Mouse (Mus musculus) CD4-positive, CD25-positive, alpha-beta regulatory T cell, adult 2 months (primary cell): Measurements from ENCODE around the gene Grb10.

Experiments
- DNase-seq: peaks from one replicate; pipeline ENCODE4 v3.0.0-alpha.2; 2012; ENCODE audit warnings: low read depth, low spot score

Gene Grb10

GRCm38 (mm10) chr11:11947857-11948256 is 90.6 kb downstream of the Grb10 start:
- no peak for DNase-seq

GRCm38 (mm10) chr11:11945766-11946165 is 92.7 kb downstream of the Grb10 start:
- no peak for DNase-seq

DNA sequence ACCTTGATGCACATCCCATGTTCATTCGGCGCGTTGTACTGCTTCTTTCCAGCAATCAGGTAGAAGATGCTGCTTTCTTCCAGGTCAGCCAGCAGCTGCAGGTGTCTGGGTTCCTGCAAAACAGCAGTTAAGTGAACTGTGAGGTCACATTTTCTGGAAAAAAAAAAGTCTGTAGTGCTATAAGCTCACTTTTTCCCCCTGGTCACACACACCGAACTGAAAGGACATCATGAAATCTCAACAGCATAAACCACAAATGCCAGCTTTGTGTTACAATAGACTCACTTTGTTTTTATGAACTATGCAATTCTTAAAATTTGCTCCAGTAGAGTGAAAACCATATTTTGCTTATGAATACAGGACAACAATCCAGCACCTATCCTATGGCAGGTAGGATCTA is 93.7 kb downstream of the Grb10 start:
- DNase-seq = no peak

GRCm38 (mm10) chr11:11944082-11944349 is 94.5 kb downstream of the Grb10 start:
- no peak for DNase-seq

DNA sequence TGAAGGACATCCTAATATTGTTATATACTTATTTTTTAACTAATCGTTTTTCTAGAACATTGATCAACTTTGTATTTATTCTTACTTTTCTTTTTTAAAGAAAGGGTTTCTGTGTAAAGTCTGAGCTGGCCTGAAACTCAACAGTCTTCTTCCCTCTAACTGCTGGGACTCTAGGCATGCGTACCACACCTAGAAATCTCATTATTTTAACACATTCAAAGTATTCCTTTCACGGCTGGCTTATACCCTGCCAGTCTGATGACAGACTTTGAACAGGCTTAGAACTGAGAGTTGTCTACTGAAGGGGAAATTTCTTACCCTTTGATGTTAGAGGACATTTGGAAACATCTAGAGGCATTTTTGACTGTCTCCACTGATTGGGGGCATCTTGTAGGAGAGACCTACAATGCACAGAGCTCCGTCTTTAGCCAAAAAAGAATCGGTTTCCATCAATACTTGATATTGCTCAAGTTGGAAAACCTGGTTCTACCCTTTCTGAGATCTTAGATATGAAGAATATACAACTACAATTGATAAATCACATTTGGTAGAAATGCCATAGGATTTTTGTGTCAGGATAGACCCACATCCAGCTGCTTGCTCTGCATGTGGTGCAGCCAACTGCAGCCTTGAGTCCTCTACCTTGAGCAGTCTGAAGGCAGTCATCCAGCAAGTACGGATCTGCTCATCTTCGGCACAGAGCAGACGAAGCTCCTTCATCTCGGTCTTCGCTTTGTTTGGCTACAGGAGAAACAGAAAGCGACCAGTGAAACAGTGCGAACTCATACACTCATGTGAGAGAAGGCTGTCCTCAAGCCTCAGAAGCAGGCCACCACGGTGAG is 95.0 kb downstream of the Grb10 start:
- no peak for DNase-seq

DNA sequence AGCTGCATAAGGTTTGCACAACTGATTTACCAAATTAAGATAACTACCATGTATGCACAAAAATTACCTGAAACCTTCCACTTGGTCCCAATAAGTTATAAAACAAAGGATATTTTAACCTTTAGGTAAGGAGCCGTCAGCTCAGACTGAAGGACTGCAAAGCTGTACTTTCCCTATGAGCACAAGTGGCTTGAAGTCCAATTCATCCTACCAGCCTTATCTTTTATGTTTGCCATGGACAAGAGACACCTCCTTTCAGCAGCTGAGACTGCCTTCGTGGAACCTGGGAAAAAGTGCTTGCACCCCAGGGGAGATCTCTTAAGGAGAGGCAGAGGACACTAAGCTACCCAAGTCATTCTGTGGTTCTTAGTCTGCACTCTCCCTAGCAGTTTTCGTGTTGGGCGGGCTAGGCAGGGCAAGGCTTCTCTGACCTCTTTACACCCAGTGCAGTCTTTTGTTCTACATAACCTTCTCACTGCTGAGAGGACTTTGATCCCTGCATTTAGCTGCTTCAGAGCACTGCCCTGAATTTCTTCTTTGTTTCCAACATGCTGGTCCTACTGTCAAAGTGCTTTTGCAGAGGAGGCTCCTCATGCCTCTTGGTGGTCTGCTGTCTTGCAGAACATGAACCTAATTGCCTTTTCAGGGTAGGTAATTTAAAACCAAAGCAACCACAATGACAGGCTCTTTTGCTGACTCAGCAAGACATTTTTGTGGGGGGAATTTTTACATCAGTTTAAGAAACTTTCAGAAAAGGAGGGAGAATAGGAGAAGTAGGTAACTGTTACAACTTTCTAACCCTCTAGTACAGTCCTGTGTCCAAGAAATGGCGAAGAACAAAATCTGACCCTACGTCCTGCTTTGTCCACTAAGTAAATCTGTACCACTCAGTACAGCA is 95.9 kb downstream of the Grb10 start:
- no peak for DNase-seq

- no peak for DNase-seq
Observed at GRCm38 (mm10) chr11:11940833-11941681, 97.4 kb downstream of the Grb10 start.

DNA sequence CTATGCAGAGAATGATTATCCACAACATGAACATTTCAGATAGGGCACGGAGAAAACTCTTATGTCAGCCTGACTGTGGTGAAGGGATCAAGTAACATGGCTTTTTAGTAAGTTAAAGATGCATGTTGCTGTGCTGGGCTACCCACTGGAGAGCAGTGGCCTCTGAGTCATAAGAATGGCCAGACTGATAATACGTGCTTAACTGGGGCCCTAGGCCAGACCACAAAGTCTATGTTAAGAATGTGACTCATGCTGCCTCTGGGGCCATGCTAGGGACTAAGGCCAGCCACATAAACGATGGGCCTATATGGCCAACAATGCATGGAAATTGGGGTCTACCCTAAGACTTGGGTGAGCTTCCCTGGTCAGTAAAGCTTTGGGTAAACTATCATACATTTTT is 98.9 kb downstream of the Grb10 start:
- no peak for DNase-seq

DNA sequence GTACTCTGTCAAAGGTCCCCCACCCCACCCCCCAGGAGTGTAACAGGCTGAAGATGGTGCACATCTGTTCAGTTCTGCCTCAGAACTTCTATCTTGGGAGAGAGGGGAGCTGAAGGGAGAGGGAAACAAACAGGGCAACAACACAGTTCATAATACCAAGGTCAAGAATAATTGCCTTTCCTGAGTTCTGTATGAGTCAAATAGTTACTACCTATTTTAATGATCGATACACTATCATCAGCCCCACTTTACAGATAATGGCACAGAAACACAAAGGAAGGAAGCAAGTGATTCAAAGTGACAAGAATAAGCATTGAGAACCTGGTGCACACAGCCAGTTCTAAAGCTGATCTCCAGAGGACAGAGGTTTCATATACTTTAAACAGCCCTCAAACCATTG is 99.9 kb downstream of the Grb10 start:
- DNase-seq = no peak

- no peak for DNase-seq
Observed at GRCm38 (mm10) chr11:11937340-11938030, 101.0 kb downstream of the Grb10 start.

DNA sequence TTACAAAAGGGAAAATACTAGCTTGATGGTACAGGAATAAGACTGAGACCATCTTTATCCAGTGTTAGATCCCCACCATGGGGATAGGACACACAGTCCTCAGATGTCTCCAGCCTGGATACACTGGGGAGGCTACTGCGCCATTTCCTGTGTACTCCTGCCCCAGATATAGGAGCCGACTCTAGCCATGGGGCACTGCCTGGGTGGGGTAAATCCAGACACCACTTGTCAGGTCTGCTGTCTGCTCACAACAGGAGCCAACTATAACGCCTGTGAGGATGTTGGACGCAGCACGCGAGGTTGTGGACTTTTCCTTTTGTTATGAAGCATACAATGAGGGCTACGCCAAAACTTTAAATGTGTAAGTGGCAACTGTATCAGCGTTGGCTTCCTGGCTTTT is 103.7 kb downstream of the Grb10 start:
- no peak for DNase-seq

- DNase-seq = no peak
Observed at GRCm38 (mm10) chr11:11932102-11932789, 106.2 kb downstream of the Grb10 start.

DNA sequence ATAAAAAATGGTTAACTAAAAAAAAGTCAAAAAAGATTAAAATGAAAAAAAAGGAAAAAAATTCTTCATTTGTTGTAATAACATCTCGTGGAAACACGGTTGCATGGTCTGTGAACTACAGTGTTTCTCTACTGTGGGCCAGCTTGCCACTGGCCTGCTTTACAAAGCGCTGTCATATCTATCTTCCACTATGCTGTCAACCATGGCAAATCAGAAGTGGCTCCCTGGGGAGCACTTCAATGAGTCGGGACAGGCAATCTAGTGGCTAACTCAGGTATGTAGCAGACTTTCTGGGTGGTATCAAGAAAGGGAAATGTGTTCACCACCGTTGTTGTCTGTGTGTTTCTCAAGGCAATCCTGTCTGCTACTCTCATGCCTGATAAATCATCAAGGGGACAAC is 106.8 kb downstream of the Grb10 start:
- DNase-seq = no peak

GRCm38 (mm10) chr11:11930527-11930926 is 108.0 kb downstream of the Grb10 start:
- no peak for DNase-seq

DNA sequence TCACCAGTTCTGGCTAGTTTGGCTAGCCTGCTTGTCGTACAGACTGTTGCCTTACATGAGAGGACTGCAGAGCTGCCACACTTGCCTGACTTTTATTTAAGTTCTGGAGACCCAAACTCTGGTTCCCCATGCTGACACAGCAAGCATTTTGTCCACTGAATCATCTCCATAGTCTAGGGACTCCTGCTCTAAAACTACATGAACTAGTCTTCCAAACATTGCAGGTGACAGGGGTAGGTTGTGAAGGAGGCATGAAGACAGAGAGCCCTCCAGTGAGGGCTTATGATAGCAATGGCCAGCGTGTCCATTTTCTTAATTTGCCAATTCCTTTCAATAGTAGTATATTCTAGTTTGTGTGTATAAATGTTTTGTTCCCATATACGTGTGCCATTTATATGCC is 109.4 kb downstream of the Grb10 start:
- DNase-seq = no peak

DNA sequence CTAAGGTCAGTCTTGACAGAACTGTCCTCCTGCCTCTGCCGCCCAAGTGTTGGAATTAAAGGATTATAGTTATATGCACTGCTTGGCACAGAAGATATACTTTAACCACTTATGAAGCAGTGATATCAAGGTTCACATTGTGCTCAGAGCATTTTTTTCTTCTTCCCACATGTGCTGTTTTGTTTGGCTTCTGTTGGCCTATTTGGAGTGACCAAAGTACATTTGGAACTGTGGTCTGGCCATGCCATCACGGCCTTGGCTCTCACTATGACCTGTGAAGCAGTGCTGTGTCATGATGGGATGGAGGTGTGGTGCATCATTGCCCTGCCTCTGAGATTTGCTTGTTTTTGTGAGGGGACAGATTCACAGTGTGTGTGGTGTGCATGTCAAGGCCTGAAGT is 109.9 kb downstream of the Grb10 start:
- DNase-seq = no peak

DNA sequence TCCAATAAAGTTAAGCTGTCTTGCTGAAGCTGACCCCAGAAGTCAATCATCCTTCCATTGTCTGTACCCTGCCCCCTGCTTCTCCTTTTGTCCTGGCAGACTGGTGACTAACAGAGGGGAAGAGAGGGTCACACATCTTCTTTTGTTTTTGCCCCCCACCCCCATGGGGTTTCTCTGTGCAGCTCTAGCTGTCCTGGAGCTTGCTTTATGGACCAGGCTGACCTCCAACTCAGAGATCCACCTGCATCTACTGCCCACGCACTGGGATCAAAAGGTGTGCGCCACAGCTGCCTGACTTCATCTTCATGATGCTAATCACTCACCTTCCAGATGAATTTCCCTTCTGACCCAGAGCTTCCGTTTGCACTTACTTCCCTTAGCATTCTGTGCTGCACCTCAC is 114.6 kb downstream of the Grb10 start:
- no peak for DNase-seq

GRCm38 (mm10) chr11:11923345-11923744 is 115.1 kb downstream of the Grb10 start:
- DNase-seq = no peak

- DNase-seq = no peak
Observed at GRCm38 (mm10) chr11:11922106-11922505, 116.4 kb downstream of the Grb10 start.

- DNase-seq = no peak
Observed at GRCm38 (mm10) chr11:11907703-11908413, 130.6 kb downstream of the Grb10 start.
